Mouse (Mus musculus) heart, embryonic 15.5 days (tissue): ENCODE measurements around the gene Txndc17. TPM values are rescaled to one million over a fixed set of nuclear protein-coding genes. Genes with fewer than 3 reads are reported as not detected.

Experiments
- ATAC-seq: fragments of 200-750 bp; cut with Nextera tagmentation; replicated peaks from 2 replicates; pipeline ENCODE4 v1.8.0; 2017; ENCODE audit warnings: low read depth, moderate TSS enrichment; ENCODE audit not compliant: insufficient number of reproducible peaks, insufficient read depth, low FRiP score
- H3K27ac ChIP-seq: fragments of 300-500 bp; sonication (generic); 2 replicates; pipeline ENCODE4 v1.5.1; 2015; ENCODE audit warnings: mild to moderate bottlenecking, inconsistent platforms
- H3K27me3 ChIP-seq: fragments of 300-500 bp; sonication (generic); 2 replicates; pipeline ENCODE4 v1.6.1; 2015; ENCODE audit warnings: inconsistent platforms
- H3K36me3 ChIP-seq: fragments of 300-500 bp; sonication (generic); 2 replicates; pipeline ENCODE4 v1.6.1; 2015; ENCODE audit warnings: mild to moderate bottlenecking, inconsistent platforms
- H3K4me1 ChIP-seq: fragments of 300-500 bp; sonication (generic); replicated peaks from 2 replicates; pipeline ENCODE4 v1.6.1; 2015; ENCODE audit warnings: inconsistent platforms
- H3K4me2 ChIP-seq: fragments of 300-500 bp; sonication (generic); 2 replicates; pipeline ENCODE4 v1.6.1; 2015; ENCODE audit warnings: inconsistent platforms, mild to moderate bottlenecking, moderate library complexity
- H3K4me3 ChIP-seq: fragments of 300-500 bp; sonication (generic); 2 replicates; pipeline ENCODE4 v1.5.1; 2015; ENCODE audit warnings: mild to moderate bottlenecking, inconsistent platforms
- H3K9ac ChIP-seq: fragments of 300-500 bp; sonication (generic); 2 replicates; pipeline ENCODE4 v1.6.1; 2015; ENCODE audit warnings: mild to moderate bottlenecking, inconsistent platforms
- H3K9me3 ChIP-seq: fragments of 300-500 bp; sonication (generic); replicated peaks from 2 replicates; pipeline ENCODE4 v1.6.1; 2016; ENCODE audit warnings: inconsistent platforms
- WGBS: fragments of 180-500 bp; shearing (Covaris S2); methylation state at CpG from one replicate; pipeline ENCODE4 v1.1.7; 2015; ENCODE audit warnings: mixed read lengths; 5-methylcytosine and 5-hydroxymethylcytosine counted together
- polyA plus RNA-seq: library from polyadenylated mRNA; unstranded; fragments of >200 nt; fragmentation: Nextera tagmentation; extraction: Ambion mirVana; gene quantifications from 2 replicates; pipeline ENCODE4 v1.2.1, GENCODE M21; 2015

The Txndc17 gene
- polyA plus RNA-seq, 1 experiment from 2014 or later, result 151 TPM

GRCm38 (mm10) chr11:72194259-72194658 lies 13.1 kb upstream of the Txndc17 start:
- 89% methylated on average over 2 of the region's 2 CpGs for WGBS
- H3K9me3 ChIP-seq, result no peaks in the 10 kb centered on the region
- H3K27ac ChIP-seq, result no peak overlapping the region
- H3K4me2 ChIP-seq, result no peak overlapping the region
- no peak overlapping the region for H3K9ac ChIP-seq
- no peaks in the 10 kb centered on the region for H3K27me3 ChIP-seq
- H3K4me1 ChIP-seq, result no peaks in the 10 kb centered on the region
- peaks cover 34% of the 10 kb centered on the region for H3K36me3 ChIP-seq
- no peak for ATAC-seq
- H3K4me3 ChIP-seq, result no peak overlapping the region

- peaks cover 17% of the 10 kb centered on the region for H3K36me3 ChIP-seq
- H3K4me2 ChIP-seq, result no peak overlapping the region
- no peak overlapping the region for H3K4me3 ChIP-seq
- ATAC-seq, result no peak
- 74% methylated on average over 8 of the region's 8 CpGs for WGBS
- no peak overlapping the region for H3K9ac ChIP-seq
- H3K27me3 ChIP-seq, result no peaks in the 10 kb centered on the region
- H3K4me1 ChIP-seq, result no peaks in the 10 kb centered on the region
- peak overlapping the region; percentile 50; the same call in 1 of the 2 replicates for H3K27ac ChIP-seq
- H3K9me3 ChIP-seq, result no peaks in the 10 kb centered on the region
Observed at GRCm38 (mm10) chr11:72196506-72196905, 10.8 kb upstream of the Txndc17 start.

- Histone ChIP-seq H3K36me3 (peaks cover 8% of the 10 kb centered on the region), H3K4me3 (no peak overlapping the region), H3K9ac (no peak overlapping the region), H3K9me3 (no peaks in the 10 kb centered on the region), H3K4me1 (peaks cover 19% of the 10 kb centered on the region), H3K4me2 (no peak overlapping the region), H3K27ac (no peak overlapping the region), H3K27me3 (no peaks in the 10 kb centered on the region)
- 85% methylated on average over 1 of the region's 1 CpGs for WGBS
- ATAC-seq, result no peak
Observed at GRCm38 (mm10) chr11:72203440-72203839, 3.9 kb upstream of the Txndc17 start.

- ATAC-seq, result no peak
- H3K27ac ChIP-seq, result no peak overlapping the region
- 0 out of 2 replicates have a peak overlapping the region, but pooled peaks have one; percentile 93 for H3K4me2 ChIP-seq
- no peak overlapping the region for H3K4me3 ChIP-seq
- peaks cover 10% of the 10 kb centered on the region for H3K36me3 ChIP-seq
- H3K4me1 ChIP-seq, result peaks cover 19% of the 10 kb centered on the region
- H3K9me3 ChIP-seq, result no peaks in the 10 kb centered on the region
- H3K27me3 ChIP-seq, result no peaks in the 10 kb centered on the region
- H3K9ac ChIP-seq, result no peak overlapping the region
- 84% methylated on average over 6 of the region's 6 CpGs for WGBS
Observed at GRCm38 (mm10) chr11:72205256-72205655, 2.1 kb upstream of the Txndc17 start.

- Histone ChIP-seq H3K27me3 (no peaks in the 10 kb centered on the region), H3K27ac (peak within 1 kb of the TSS; percentile 56), H3K4me2 (peak within 1 kb of the TSS; percentile 93), H3K9ac (peak within 1 kb of the TSS; percentile 82), H3K9me3 (no peaks in the 10 kb centered on the region), H3K36me3 (peaks cover 19% of the 10 kb centered on the region), H3K4me1 (peaks cover 19% of the 10 kb centered on the region), H3K4me3 (peak within 1 kb of the TSS; percentile 82)
- WGBS, result under 1% methylated on average over 43 of the region's 43 CpGs
- peak; percentile 36; the same call in 1 of the 2 replicates for ATAC-seq
Observed at GRCm38 (mm10) chr11:72206341-72207203, 775 bp upstream of the Txndc17 start, which contains the start of gene Gm43951. Gene Gm43951 (minus strand): TSS chr11:72206840.

- peaks cover 25% of the 10 kb centered on the region for H3K36me3 ChIP-seq
- peak overlapping the region; percentile 82 for H3K9ac ChIP-seq
- peak overlapping the region; percentile 56; the same call in 1 of the 2 replicates for H3K27ac ChIP-seq
- H3K27me3 ChIP-seq, result no peaks in the 10 kb centered on the region
- 11% methylated on average over 17 of the region's 17 CpGs for WGBS
- H3K4me3 ChIP-seq, result peak overlapping the region; percentile 82
- H3K4me2 ChIP-seq, result peak overlapping the region; percentile 93
- H3K4me1 ChIP-seq, result peaks cover 17% of the 10 kb centered on the region
- no peaks in the 10 kb centered on the region for H3K9me3 ChIP-seq
- ATAC-seq, result no peak
Observed at GRCm38 (mm10) chr11:72207834-72208377, 559 bp downstream of the Txndc17 start.

- peak; percentile 96 for ATAC-seq
- Histone ChIP-seq H3K4me2 (peak overlapping the region; percentile 94), H3K9me3 (no peaks in the 10 kb centered on the region), H3K36me3 (peaks cover 24% of the 10 kb centered on the region), H3K27ac (peak overlapping the region; percentile 78), H3K4me1 (peaks cover 18% of the 10 kb centered on the region), H3K9ac (peak overlapping the region; percentile 80), H3K4me3 (peak overlapping the region; percentile 93), H3K27me3 (no peaks in the 10 kb centered on the region)
- 1% methylated on average over 51 of the region's 51 CpGs for WGBS
Observed at GRCm38 (mm10) chr11:72214591-72215409, 7.5 kb downstream of the Txndc17 start.

GRCm38 (mm10) chr11:72215410-72215797 lies 8.1 kb downstream of the Txndc17 start, which contains the start of gene Med31:
Gene Med31 (minus strand): TSS chr11:72215592.
- peak within 1 kb of the TSS; percentile 80 for H3K9ac ChIP-seq
- peak within 1 kb of the TSS; percentile 78 for H3K27ac ChIP-seq
- H3K9me3 ChIP-seq, result no peaks in the 10 kb centered on the region
- 2% methylated on average over 29 of the region's 29 CpGs for WGBS
- peak; percentile 69 for ATAC-seq
- H3K4me2 ChIP-seq, result peak within 1 kb of the TSS; percentile 94
- peaks cover 18% of the 10 kb centered on the region for H3K36me3 ChIP-seq
- H3K27me3 ChIP-seq, result no peaks in the 10 kb centered on the region
- H3K4me3 ChIP-seq, result peak within 1 kb of the TSS; percentile 93
- peaks cover 18% of the 10 kb centered on the region for H3K4me1 ChIP-seq

GRCm38 (mm10) chr11:72217116-72217515 lies 9.8 kb downstream of the Txndc17 start:
- Histone ChIP-seq H3K4me1 (peaks cover 18% of the 10 kb centered on the region), H3K4me3 (no peak overlapping the region), H3K9ac (no peak overlapping the region), H3K27ac (no peak overlapping the region), H3K9me3 (no peaks in the 10 kb centered on the region), H3K36me3 (peaks cover 2% of the 10 kb centered on the region), H3K4me2 (no peak overlapping the region), H3K27me3 (no peaks in the 10 kb centered on the region)
- WGBS, result 82% methylated on average over 5 of the region's 5 CpGs
- no peak for ATAC-seq

GRCm38 (mm10) chr11:72221278-72221677 lies 13.9 kb downstream of the Txndc17 start:
- Histone ChIP-seq H3K27ac (no peak overlapping the region), H3K36me3 (no peaks in the 10 kb centered on the region), H3K4me3 (no peak overlapping the region), H3K9ac (no peak overlapping the region), H3K4me1 (peaks cover 9% of the 10 kb centered on the region; the same call in 1 of the 2 replicates), H3K9me3 (no peaks in the 10 kb centered on the region), H3K4me2 (no peak overlapping the region), H3K27me3 (no peaks in the 10 kb centered on the region)
- 18% methylated on average over 6 of the region's 6 CpGs for WGBS
- no peak for ATAC-seq

- no peak for ATAC-seq
- WGBS, result 74% methylated on average over 4 of the region's 4 CpGs
- H3K27ac ChIP-seq, result no peak overlapping the region
- no peaks in the 10 kb centered on the region for H3K9me3 ChIP-seq
- H3K4me2 ChIP-seq, result no peak overlapping the region
- 0 out of 2 replicates have a peak, but pooled peaks cover 4% of the 10 kb centered on the region for H3K4me1 ChIP-seq
- no peaks in the 10 kb centered on the region for H3K36me3 ChIP-seq
- no peak overlapping the region for H3K4me3 ChIP-seq
- H3K9ac ChIP-seq, result no peak overlapping the region
- H3K27me3 ChIP-seq, result peaks cover 1% of the 10 kb centered on the region; the same call in 1 of the 2 replicates
Observed at GRCm38 (mm10) chr11:72223414-72223813, 16.1 kb downstream of the Txndc17 start.
